ENCODE assay signal across 8 mouse cellular contexts in genomic region chr5:136802732-136803131, GRCm38 (mm10).
DNase-seq lines count a peak whose midpoint lies in the region; ATAC-seq and TF ChIP-seq lines count a peak whose summit lies in the region.

No protein-coding gene starts in this region.

- H3K9me3 ChIP-seq in heart, embryonic 12.5 days (replicated peaks), result no peaks in the 10 kb centered on the region
- no peaks in the 10 kb centered on the region for H3K9me3 ChIP-seq in embryonic facial prominence, embryonic 12.5 days
- no peaks in the 10 kb centered on the region for H3K9me3 ChIP-seq in hindbrain, embryonic 13.5 days
- no peaks in the 10 kb centered on the region for H3K9me3 ChIP-seq in liver, postnatal 0 days (ENCODE audit: low read length)

- H3K27ac ChIP-seq in heart, embryonic 12.5 days (ENCODE audit: poor library complexity, severe bottlenecking), result no peak overlapping the region
- peak overlapping the region; percentile 77 for H3K27ac ChIP-seq in embryonic facial prominence, embryonic 12.5 days
- H3K27ac ChIP-seq in hindbrain, embryonic 13.5 days, result no peak overlapping the region
- no peak overlapping the region for H3K27ac ChIP-seq in liver, postnatal 0 days (ENCODE audit: low read depth)
- H3K27ac ChIP-seq in thymus, adult 2 months (ENCODE audit: control insufficient read depth, insufficient read depth, low read length), result no peak overlapping the region

- H3K27me3 ChIP-seq in heart, embryonic 12.5 days (replicated peaks), result peaks cover 4% of the 10 kb centered on the region
- no peaks in the 10 kb centered on the region for H3K27me3 ChIP-seq in embryonic facial prominence, embryonic 12.5 days
- no peaks in the 10 kb centered on the region for H3K27me3 ChIP-seq in hindbrain, embryonic 13.5 days
- no peaks in the 10 kb centered on the region for H3K27me3 ChIP-seq in liver, postnatal 0 days (ENCODE audit: insufficient read depth, low read length)
- H3K27me3 ChIP-seq in thymus, adult 2 months (ENCODE audit: control insufficient read depth, insufficient read depth, low read length), result no peaks in the 10 kb centered on the region

- peaks cover 21% of the 10 kb centered on the region for H3K4me1 ChIP-seq in heart, embryonic 12.5 days (replicated peaks)
- H3K4me1 ChIP-seq in embryonic facial prominence, embryonic 12.5 days, result peaks cover 57% of the 10 kb centered on the region
- H3K4me1 ChIP-seq in hindbrain, embryonic 13.5 days (replicated peaks), result peaks cover 15% of the 10 kb centered on the region
- H3K4me1 ChIP-seq in liver, postnatal 0 days (ENCODE audit: insufficient read depth), result no peaks in the 10 kb centered on the region
- no peaks in the 10 kb centered on the region for H3K4me1 ChIP-seq in thymus, adult 2 months (replicated peaks; ENCODE audit: control insufficient read depth, insufficient read depth, low read length)

- no peak for TF ChIP-seq EP300 in liver, postnatal 0 days (IDR thresholded peaks at IDR 0.05; ENCODE audit: low read depth)

- no peak for DNase-seq in heart, adult 11 months
- no peak for DNase-seq in liver, postnatal 0 days
- DNase-seq in thymus, adult 2 months, result no peak
- no peak for DNase-seq in layer of hippocampus, postnatal 25 days (ENCODE audit: extremely low spot score in 1 of 2, low spot score in 1 of 2)
- no peak for DNase-seq in B cell, adult 2 months

- no peaks in the 10 kb centered on the region for H3K36me3 ChIP-seq in heart, embryonic 12.5 days
- H3K36me3 ChIP-seq in embryonic facial prominence, embryonic 12.5 days, result peaks cover 4% of the 10 kb centered on the region
- no peaks in the 10 kb centered on the region for H3K36me3 ChIP-seq in hindbrain, embryonic 13.5 days
- no peaks in the 10 kb centered on the region for H3K36me3 ChIP-seq in liver, postnatal 0 days (replicated peaks; ENCODE audit: insufficient read depth, low read length)
- H3K36me3 ChIP-seq in thymus, adult 2 months (ENCODE audit: control insufficient read depth, insufficient read depth, low read length), result no peaks in the 10 kb centered on the region

- ATAC-seq in heart, embryonic 12.5 days (ENCODE audit: insufficient number of reproducible peaks, low FRiP score), result 0 out of 2 replicates have a peak, but pooled peaks have one; percentile 46
- ATAC-seq in embryonic facial prominence, embryonic 12.5 days (ENCODE audit: insufficient number of reproducible peaks, insufficient read depth, low FRiP score, low TSS enrichment), result no peak; the same call in 1 of the 2 replicates
- no peak for ATAC-seq in hindbrain, embryonic 13.5 days (ENCODE audit: low FRiP score)
- no peak for ATAC-seq in liver, postnatal 0 days

- no peak for TF ChIP-seq POLR2A in thymus, adult 2 months (IDR thresholded peaks at IDR 0.05; ENCODE audit: control insufficient read depth, extremely low read depth, insufficient read depth, low read length, poor library complexity)

- H3K4me3 ChIP-seq in heart, embryonic 12.5 days, result peak overlapping the region; percentile 8; the same call in 1 of the 2 replicates
- no peak overlapping the region for H3K4me3 ChIP-seq in embryonic facial prominence, embryonic 12.5 days
- no peak overlapping the region for H3K4me3 ChIP-seq in hindbrain, embryonic 13.5 days
- no peak overlapping the region for H3K4me3 ChIP-seq in liver, postnatal 0 days (ENCODE audit: low read depth, low read length)
- H3K4me3 ChIP-seq in thymus, adult 2 months (ENCODE audit: control insufficient read depth, insufficient read depth, low read length), result no peak overlapping the region

- WGBS in heart, embryonic 12.5 days, result 7% methylated on average over 17 of the region's 17 CpGs
- WGBS in embryonic facial prominence, embryonic 12.5 days, result 7% methylated on average over 17 of the region's 17 CpGs
- WGBS in hindbrain, embryonic 13.5 days, result 4% methylated on average over 17 of the region's 17 CpGs
- 30% methylated on average over 17 of the region's 17 CpGs for WGBS in liver, postnatal 0 days (ENCODE audit: insufficient replicate concordance)
- WGBS in thymus, adult 2 months, result 58% methylated on average over 17 of the region's 17 CpGs

- TF ChIP-seq CTCF in liver, postnatal 0 days (IDR thresholded peaks at IDR 0.05; ENCODE audit: low read depth), result no peak
- no peak for TF ChIP-seq CTCF in thymus, adult 2 months (IDR thresholded peaks at IDR 0.05; ENCODE audit: borderline replicate concordance, control insufficient read depth, extremely low read depth, insufficient read depth, low read length, poor library complexity)

- H3K9ac ChIP-seq in heart, embryonic 12.5 days, result no peak overlapping the region
- H3K9ac ChIP-seq in embryonic facial prominence, embryonic 12.5 days, result no peak overlapping the region
- peak overlapping the region; percentile 51; the same call in 1 of the 2 replicates for H3K9ac ChIP-seq in hindbrain, embryonic 13.5 days
- no peak overlapping the region for H3K9ac ChIP-seq in liver, postnatal 0 days (replicated peaks)

- peak overlapping the region; percentile 55 for H3K4me2 ChIP-seq in heart, embryonic 12.5 days
- H3K4me2 ChIP-seq in embryonic facial prominence, embryonic 12.5 days (replicated peaks), result peak overlapping the region; percentile 38
- peak overlapping the region; percentile 42 for H3K4me2 ChIP-seq in hindbrain, embryonic 13.5 days
- H3K4me2 ChIP-seq in liver, postnatal 0 days (ENCODE audit: low read depth, low read length), result peak overlapping the region; percentile 38; the same call in 1 of the 2 replicates
